In the genomic region with DNA sequence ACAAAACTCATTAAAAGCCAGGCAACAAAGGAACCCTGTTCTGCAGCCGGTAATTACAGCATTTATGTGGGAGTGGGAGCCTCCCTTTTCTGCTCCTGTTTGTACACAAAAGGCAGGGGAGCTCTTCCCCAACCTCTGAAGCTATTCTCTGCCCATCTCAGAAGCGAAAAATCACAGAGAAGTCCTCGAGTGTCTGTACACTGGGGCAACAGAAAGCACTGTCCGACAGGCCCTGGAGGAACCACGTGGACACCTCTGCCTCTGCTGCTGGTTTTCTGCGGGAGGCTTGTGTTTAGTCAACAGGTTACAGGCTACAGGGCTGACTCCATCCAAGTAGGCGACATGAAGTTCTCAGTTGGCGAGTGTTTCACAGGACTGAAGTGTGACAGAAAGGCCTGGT, we compare ENCODE assay signal across 8 mouse cellular contexts. TPM values are rescaled to one million over a fixed set of nuclear protein-coding genes. Genes with fewer than 3 reads are reported as not detected.
A peak's percentile ranks its signal among the peaks of the same experiment; 100 is the strongest.
DNase-seq lines count a peak whose midpoint lies in the region; ATAC-seq and TF ChIP-seq lines count a peak whose summit lies in the region.

No protein-coding gene starts in this region.

- no peaks in the 10 kb centered on the region; the same call in 1 of the 2 replicates for H3K4me1 ChIP-seq in spleen, adult 2 months (ENCODE audit: control insufficient read depth, insufficient read depth, insufficient read length)
- H3K4me1 ChIP-seq in forebrain, postnatal 0 days (ENCODE audit: insufficient read depth): 0 out of 2 replicates have a peak, but pooled peaks cover 23% of the 10 kb centered on the region
- H3K4me1 ChIP-seq in kidney, postnatal 0 days (replicated peaks; ENCODE audit: insufficient read depth, low read length): peaks cover 31% of the 10 kb centered on the region
- peaks cover 19% of the 10 kb centered on the region for H3K4me1 ChIP-seq in midbrain, postnatal 0 days (ENCODE audit: insufficient read depth, low read length)

- no peaks in the 10 kb centered on the region for H3K9me3 ChIP-seq in forebrain, postnatal 0 days (ENCODE audit: low read length)
- no peaks in the 10 kb centered on the region for H3K9me3 ChIP-seq in kidney, postnatal 0 days (replicated peaks; ENCODE audit: low read length)
- no peaks in the 10 kb centered on the region for H3K9me3 ChIP-seq in midbrain, postnatal 0 days (ENCODE audit: low read length)

- WGBS in spleen, adult 2 months: 67% methylated on average over 8 of the region's 8 CpGs
- WGBS in forebrain, postnatal 0 days: 14% methylated on average over 8 of the region's 8 CpGs
- 15% methylated on average over 8 of the region's 8 CpGs for WGBS in kidney, postnatal 0 days
- WGBS in midbrain, postnatal 0 days: 44% methylated on average over 8 of the region's 8 CpGs

- peaks cover 2% of the 10 kb centered on the region; the same call in 1 of the 2 replicates for H3K36me3 ChIP-seq in spleen, adult 2 months (ENCODE audit: control insufficient read depth, insufficient read depth, low read length)
- H3K36me3 ChIP-seq in forebrain, postnatal 0 days (ENCODE audit: insufficient read depth): peaks cover 4% of the 10 kb centered on the region; the same call in 1 of the 2 replicates
- peaks cover 6% of the 10 kb centered on the region; the same call in 1 of the 2 replicates for H3K36me3 ChIP-seq in kidney, postnatal 0 days (ENCODE audit: insufficient read depth, low read length)
- no peaks in the 10 kb centered on the region for H3K36me3 ChIP-seq in midbrain, postnatal 0 days (ENCODE audit: insufficient read depth, low read length)

- no peak for DNase-seq in spleen, adult 2 months (ENCODE audit: low read depth in 1 of 2, low spot score in 2 of 2)
- no peak for DNase-seq in spleen, postnatal 36 days (ENCODE audit: low spot score in 2 of 2)
- DNase-seq in forebrain, postnatal 0 days: no peak
- DNase-seq in kidney, postnatal 0 days (ENCODE audit: low spot score): peak; percentile 55
- DNase-seq in midbrain, postnatal 0 days (ENCODE audit: low spot score): no peak
- DNase-seq in spleen, adult 18-20 months: no peak
- DNase-seq in frontal cortex, postnatal 14 days (ENCODE audit: low spot score in 2 of 2): no peak
- DNase-seq in right cerebral cortex, postnatal 14 days: no peak

- ATAC-seq in forebrain, postnatal 0 days: no peak
- no peak for ATAC-seq in kidney, postnatal 0 days (replicated peaks; ENCODE audit: low FRiP score, low read depth)
- no peak for ATAC-seq in midbrain, postnatal 0 days (ENCODE audit: low FRiP score)

- no peak for TF ChIP-seq POLR2A in spleen, adult 2 months (IDR thresholded peaks at IDR 0.05; ENCODE audit: low read depth, low read length)

- H3K27ac ChIP-seq in spleen, adult 2 months (ENCODE audit: insufficient read depth, low read length): peak overlapping the region; percentile 43; the same call in 1 of the 2 replicates
- no peak overlapping the region for H3K27ac ChIP-seq in forebrain, postnatal 0 days (ENCODE audit: low read depth, low read length)
- H3K27ac ChIP-seq in kidney, postnatal 0 days: peak overlapping the region; percentile 42
- no peak overlapping the region for H3K27ac ChIP-seq in midbrain, postnatal 0 days (ENCODE audit: low read depth, low read length)

- peak overlapping the region; percentile 19; the same call in 1 of the 2 replicates for H3K4me3 ChIP-seq in spleen, adult 2 months (ENCODE audit: extremely low read depth, insufficient read depth, insufficient read length)
- peak overlapping the region; percentile 60 for H3K4me3 ChIP-seq in forebrain, postnatal 0 days (ENCODE audit: low read depth, low read length)
- H3K4me3 ChIP-seq in kidney, postnatal 0 days (replicated peaks; ENCODE audit: low read depth, low read length): peak overlapping the region; percentile 98
- peak overlapping the region; percentile 95; the same call in 1 of the 2 replicates for H3K4me3 ChIP-seq in midbrain, postnatal 0 days (ENCODE audit: low read depth, low read length)

- no peaks in the 10 kb centered on the region for H3K27me3 ChIP-seq in spleen, adult 2 months (ENCODE audit: control insufficient read depth, insufficient read depth, low read length)
- H3K27me3 ChIP-seq in forebrain, postnatal 0 days (ENCODE audit: insufficient read depth, low read length): no peaks in the 10 kb centered on the region
- no peaks in the 10 kb centered on the region for H3K27me3 ChIP-seq in kidney, postnatal 0 days (ENCODE audit: insufficient read depth, low read length)
- no peaks in the 10 kb centered on the region for H3K27me3 ChIP-seq in midbrain, postnatal 0 days (ENCODE audit: insufficient read depth, low read length)

- H3K9ac ChIP-seq in forebrain, postnatal 0 days: 0 out of 2 replicates have a peak overlapping the region, but pooled peaks have one; percentile 7
- H3K9ac ChIP-seq in kidney, postnatal 0 days (ENCODE audit: low read depth, low read length): peak overlapping the region; percentile 59
- no peak overlapping the region for H3K9ac ChIP-seq in midbrain, postnatal 0 days (replicated peaks; ENCODE audit: low read length, poor library complexity, severe bottlenecking)

- TF ChIP-seq CTCF in spleen, adult 2 months (IDR thresholded peaks at IDR 0.05; ENCODE audit: extremely low read depth, insufficient read depth, insufficient read length, insufficient replicate concordance): no peak
- TF ChIP-seq CTCF in forebrain, postnatal 0 days (IDR thresholded peaks at IDR 0.05; ENCODE audit: low read depth): no peak
- TF ChIP-seq CTCF in kidney, postnatal 0 days (IDR thresholded peaks at IDR 0.05; ENCODE audit: low read depth): no peak
- TF ChIP-seq CTCF in midbrain, postnatal 0 days (IDR thresholded peaks at IDR 0.05): no peak

- peak overlapping the region; percentile 44 for H3K4me2 ChIP-seq in forebrain, postnatal 0 days (ENCODE audit: low read depth)
- peak overlapping the region; percentile 60 for H3K4me2 ChIP-seq in kidney, postnatal 0 days (ENCODE audit: low read length)
- peak overlapping the region; percentile 40 for H3K4me2 ChIP-seq in midbrain, postnatal 0 days (ENCODE audit: low read depth, low read length, poor library complexity, severe bottlenecking)

RNA-seq across cellular contexts. Expression of a gene that starts 2.1 kb away (rescaled TPM):
- polyA plus RNA-seq in spleen, adult 2 months (2012; rRNA removed): 31.8 and 40.7 TPM in 2 replicates
- 21.3 and 27.4 TPM in 2 replicates for total RNA-seq in forebrain, postnatal 0 days (2014; rRNA removed)
- 15.5 and 18.2 TPM in 2 replicates for polyA plus RNA-seq in forebrain, postnatal 0 days (2015; fragmentation: Nextera tagmentation; extraction: Ambion mirVana)
- 50.8 and 51.7 TPM in 2 replicates for polyA plus RNA-seq in kidney, postnatal 0 days (2015; fragmentation: Nextera tagmentation; extraction: Ambion mirVana)
- 19.0 and 21.9 TPM in 2 replicates for total RNA-seq in midbrain, postnatal 0 days (2014; rRNA removed)
- 15.9 and 16.5 TPM in 2 replicates for polyA plus RNA-seq in midbrain, postnatal 0 days (2015; fragmentation: Nextera tagmentation; extraction: Ambion mirVana)

Comparison
In these comparisons a context has a peak if more than half of its experiments do, and no peak if none do; other contexts are left out.
1. H3K27ac ChIP-seq: peak in spleen, adult 2 months (single experiment) and kidney, postnatal 0 days (single experiment); none in forebrain, postnatal 0 days (single experiment) and midbrain, postnatal 0 days (single experiment).
2. H3K4me3 ChIP-seq: peak in every context shown above with its lines; median percentile 98 in kidney, postnatal 0 days; 95 in midbrain, postnatal 0 days; 60 in forebrain, postnatal 0 days; 19 in spleen, adult 2 months.
3. Peak in every context shown above with its lines, with median percentiles within 50 percentile points of each other: H3K4me2 ChIP-seq.